Mouse (Mus musculus): ENCODE data around the gene Kif24. TPM values are rescaled to one million over a fixed set of nuclear protein-coding genes. Genes with fewer than 3 reads are reported as not detected.

The Kif24 gene
- polyA plus RNA-seq, 1 experiment from 2014 or later: 1.4 TPM

DNA sequence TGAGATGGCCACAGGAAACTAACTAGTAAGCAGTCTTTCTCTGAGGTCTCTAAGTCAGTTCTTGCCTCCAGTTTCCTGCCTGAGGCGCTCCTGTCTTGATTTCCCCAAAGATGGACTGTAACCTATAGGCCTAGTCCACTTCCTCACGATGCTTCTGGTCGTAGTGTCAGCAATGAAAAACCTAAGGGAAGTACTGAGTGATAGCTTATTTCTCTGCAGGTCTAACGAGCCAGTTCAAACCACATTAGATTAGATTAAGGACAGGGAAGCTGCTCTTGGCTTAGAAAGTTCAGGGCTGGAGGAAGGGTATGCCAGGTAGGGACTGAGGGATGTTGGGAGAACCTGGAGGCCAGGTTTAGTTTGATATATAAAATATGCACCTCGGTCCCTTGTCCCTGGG lies 63.1 kb downstream of the Kif24 start:
- Histone ChIP-seq H3K79me2 (ENCODE audit: inconsistent target) (no peaks in the 10 kb centered on the region), H3K4me3 (ENCODE audit: inconsistent target) (no peak overlapping the region), H3K27ac (no peak overlapping the region), H3K36me3 (ENCODE audit: inconsistent target) (no peaks in the 10 kb centered on the region)
- 84% methylated on average over 5 of the region's 5 CpGs for WGBS (ENCODE audit: missing documents)

DNA sequence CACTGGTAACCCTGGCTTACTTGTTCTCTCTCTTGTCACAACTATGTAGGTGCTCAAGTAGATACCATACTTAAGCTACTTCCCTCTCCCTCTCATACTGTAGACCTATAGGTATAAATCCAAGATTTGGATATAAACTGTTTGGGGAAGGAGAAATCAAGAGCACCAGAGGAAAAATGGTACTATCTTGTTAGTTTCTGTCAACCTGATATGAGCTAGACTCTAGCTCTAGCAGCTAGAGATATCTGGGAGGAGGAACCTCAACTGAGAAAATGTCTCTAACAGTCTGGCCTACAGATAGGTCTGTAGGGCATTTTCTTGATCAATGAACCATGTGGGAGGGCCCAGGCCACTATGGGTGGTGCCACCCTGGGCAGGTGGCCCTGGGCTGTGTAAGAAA lies 63.5 kb downstream of the Kif24 start:
- Histone ChIP-seq H3K36me3 (ENCODE audit: inconsistent target) (no peaks in the 10 kb centered on the region), H3K79me2 (ENCODE audit: inconsistent target) (no peaks in the 10 kb centered on the region), H3K27ac (no peak overlapping the region), H3K4me3 (ENCODE audit: inconsistent target) (no peak overlapping the region)

DNA sequence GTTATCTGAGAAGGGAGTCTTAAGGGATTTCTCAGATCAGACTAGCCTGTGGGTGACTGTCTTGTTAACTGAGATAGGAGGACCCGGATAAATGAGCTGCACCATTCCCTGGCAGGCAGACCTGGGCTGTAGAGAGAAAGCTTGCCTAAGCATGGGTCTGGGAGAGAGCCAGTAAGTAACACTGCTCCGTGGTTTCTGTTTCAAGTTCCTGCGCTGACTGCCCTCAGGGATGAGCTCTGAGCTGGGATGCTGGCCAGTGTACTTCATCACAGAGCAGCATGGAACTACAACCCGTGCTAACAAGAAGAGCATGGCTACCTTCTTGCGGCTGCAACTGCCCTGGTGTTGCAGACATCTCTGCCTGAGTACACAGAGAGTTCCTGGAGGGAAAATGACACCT lies 64.8 kb downstream of the Kif24 start:
- no peak overlapping the region for H3K27ac ChIP-seq
- WGBS (ENCODE audit: missing documents): 89% methylated on average over 5 of the region's 5 CpGs
- no peaks in the 10 kb centered on the region for H3K36me3 ChIP-seq (ENCODE audit: inconsistent target)
- no peak overlapping the region for H3K4me3 ChIP-seq (ENCODE audit: inconsistent target)
- no peaks in the 10 kb centered on the region for H3K79me2 ChIP-seq (ENCODE audit: inconsistent target)

DNA sequence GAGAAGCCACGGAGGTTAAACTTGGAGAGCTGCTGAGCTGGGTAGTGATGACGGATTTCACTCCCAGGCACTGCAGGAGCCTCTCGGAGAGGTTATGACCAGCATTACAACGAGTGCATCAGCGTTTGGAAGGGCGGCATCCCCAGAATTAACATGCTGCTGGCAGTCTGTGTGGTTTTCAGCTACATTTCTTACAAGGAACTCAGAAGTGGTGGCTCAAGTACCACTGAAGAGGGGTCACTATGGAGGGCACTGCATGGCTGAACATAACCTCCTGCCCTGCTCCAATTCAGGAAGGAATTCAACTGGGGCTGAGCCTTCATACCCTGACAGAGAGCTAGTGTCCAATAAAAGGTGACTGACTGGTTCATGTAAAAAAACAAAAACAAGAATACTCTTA lies 66.3 kb downstream of the Kif24 start:
- Histone ChIP-seq H3K36me3 (ENCODE audit: inconsistent target) (peaks cover 4% of the 10 kb centered on the region; the same call in 1 of the 2 replicates), H3K79me2 (ENCODE audit: inconsistent target) (no peaks in the 10 kb centered on the region), H3K27ac (no peak overlapping the region), H3K4me3 (ENCODE audit: inconsistent target) (no peak overlapping the region)
- WGBS (ENCODE audit: missing documents): 96% methylated on average over 6 of the region's 6 CpGs

DNA sequence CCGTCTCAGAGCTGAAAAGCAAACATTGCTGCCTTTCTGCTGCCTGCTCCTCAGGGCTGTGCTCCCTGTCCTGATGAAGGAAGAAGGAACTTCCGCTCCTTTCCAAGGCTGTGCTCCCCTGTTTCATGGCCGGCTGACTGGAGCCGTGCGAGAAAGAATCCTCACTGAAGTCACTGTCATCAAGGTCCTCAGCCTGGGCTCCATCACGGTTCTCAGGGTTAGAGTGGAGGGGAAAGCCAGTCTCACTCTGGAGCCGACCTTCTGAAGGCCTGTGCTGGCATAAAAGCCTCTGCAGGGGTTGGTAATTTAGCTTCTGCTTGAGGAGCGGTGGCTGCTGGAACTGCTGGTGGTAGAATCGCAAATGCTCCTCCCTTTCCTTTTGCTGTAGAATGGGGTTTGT lies 70.0 kb downstream of the Kif24 start:
- WGBS (ENCODE audit: missing documents): 95% methylated on average over 8 of the region's 9 CpGs
- Histone ChIP-seq H3K27ac (no peak overlapping the region), H3K4me3 (ENCODE audit: inconsistent target) (no peak overlapping the region), H3K79me2 (ENCODE audit: inconsistent target) (no peaks in the 10 kb centered on the region), H3K36me3 (ENCODE audit: inconsistent target) (peaks cover 25% of the 10 kb centered on the region)

DNA sequence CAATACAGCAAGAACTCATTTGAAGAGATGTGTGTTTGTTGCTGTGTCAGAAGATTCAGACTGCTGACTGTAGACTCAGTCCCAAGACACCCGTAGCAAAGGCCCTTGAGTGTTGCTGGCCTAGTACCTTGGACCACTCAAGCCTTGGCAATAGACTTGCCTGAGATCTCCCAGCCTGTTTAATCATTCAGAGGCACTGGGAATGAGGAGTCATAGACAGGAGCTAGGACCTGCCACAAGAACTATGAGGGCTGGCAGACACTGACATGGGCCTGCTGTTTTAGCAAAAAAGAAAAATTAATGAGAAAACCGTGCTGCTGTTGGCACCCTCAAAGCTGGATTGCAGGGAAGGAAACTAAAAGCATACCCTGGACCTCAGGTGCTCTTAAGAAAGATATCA lies 73.7 kb downstream of the Kif24 start:
- Histone ChIP-seq H3K79me2 (ENCODE audit: inconsistent target) (peaks cover 21% of the 10 kb centered on the region), H3K4me3 (ENCODE audit: inconsistent target) (no peak overlapping the region), H3K27ac (no peak overlapping the region), H3K36me3 (ENCODE audit: inconsistent target) (peaks cover 40% of the 10 kb centered on the region)
- 91% methylated on average over 2 of the region's 2 CpGs for WGBS (ENCODE audit: missing documents)

DNA sequence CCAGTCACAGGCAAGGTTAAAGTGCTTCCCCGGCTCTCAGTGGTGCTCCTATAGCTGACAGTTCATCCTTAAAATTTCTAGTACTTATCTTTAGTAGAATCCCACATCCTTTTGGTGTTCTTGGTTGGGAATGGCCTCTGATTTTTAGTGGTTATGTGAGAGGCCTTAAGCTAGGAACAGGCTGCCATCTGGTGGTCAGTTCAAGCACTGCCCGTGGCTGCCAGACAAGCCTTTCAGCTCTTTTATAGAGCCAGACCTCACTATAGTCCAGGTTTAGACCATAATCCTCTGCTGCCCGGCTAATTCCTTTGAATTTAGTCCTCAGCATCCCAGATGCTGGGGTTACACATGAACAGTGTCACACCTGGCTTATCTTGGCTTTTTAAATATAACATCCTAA lies 74.6 kb downstream of the Kif24 start:
- 29% methylated on average over 3 of the region's 3 CpGs for WGBS (ENCODE audit: missing documents)
- H3K27ac ChIP-seq: no peak overlapping the region
- peaks cover 29% of the 10 kb centered on the region for H3K79me2 ChIP-seq (ENCODE audit: inconsistent target)
- H3K4me3 ChIP-seq (ENCODE audit: inconsistent target): no peak overlapping the region
- peaks cover 40% of the 10 kb centered on the region for H3K36me3 ChIP-seq (ENCODE audit: inconsistent target)

DNA sequence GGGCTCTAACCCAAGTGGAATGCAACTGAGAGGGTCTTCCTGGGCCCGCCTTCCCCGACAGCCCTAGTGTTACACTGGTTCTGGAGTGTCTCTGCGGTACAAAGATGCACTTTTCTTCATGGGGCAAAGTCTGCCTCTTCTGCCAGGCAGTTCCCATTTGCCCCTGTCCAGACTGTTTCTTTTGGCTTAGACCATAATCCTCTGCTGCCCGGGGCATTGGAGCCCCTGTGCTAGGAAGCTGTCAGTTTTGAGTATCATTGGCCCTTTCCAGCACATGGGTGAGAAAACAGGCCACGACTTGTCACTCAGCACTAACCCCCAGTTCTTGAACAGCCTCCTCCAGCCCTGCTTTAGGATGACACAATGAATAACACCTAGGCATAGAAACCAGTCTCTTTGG lies 75.4 kb downstream of the Kif24 start:
- peaks cover 38% of the 10 kb centered on the region for H3K79me2 ChIP-seq (ENCODE audit: inconsistent target)
- peaks cover 39% of the 10 kb centered on the region for H3K36me3 ChIP-seq (ENCODE audit: inconsistent target)
- H3K27ac ChIP-seq: no peak overlapping the region
- H3K4me3 ChIP-seq (ENCODE audit: inconsistent target): no peak overlapping the region
- WGBS (ENCODE audit: missing documents): 90% methylated on average over 5 of the region's 5 CpGs

DNA sequence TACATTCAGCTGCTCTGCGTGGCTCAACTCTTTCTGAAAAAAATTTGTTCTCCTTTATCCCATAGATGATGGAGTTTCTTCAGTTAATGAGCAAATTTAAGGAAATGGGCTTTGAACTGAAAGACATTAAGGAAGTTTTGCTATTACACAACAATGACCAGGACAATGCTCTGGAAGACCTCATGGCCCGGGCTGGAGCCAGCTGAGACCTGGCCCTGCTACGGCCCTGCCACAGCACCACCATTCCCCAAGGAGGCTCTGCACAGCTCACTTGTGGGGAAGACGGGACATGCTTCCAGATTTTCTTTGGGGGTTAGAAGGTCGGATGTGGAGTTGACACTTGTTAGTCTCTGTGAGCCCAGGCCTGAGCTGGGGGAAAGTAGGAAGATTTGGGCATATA lies 76.1 kb downstream of the Kif24 start:
- 80% methylated on average over 5 of the region's 5 CpGs for WGBS (ENCODE audit: missing documents)
- peaks cover 45% of the 10 kb centered on the region for H3K79me2 ChIP-seq (ENCODE audit: inconsistent target)
- no peak overlapping the region for H3K27ac ChIP-seq
- H3K4me3 ChIP-seq (ENCODE audit: inconsistent target): no peak overlapping the region
- peaks cover 45% of the 10 kb centered on the region for H3K36me3 ChIP-seq (ENCODE audit: inconsistent target)

DNA sequence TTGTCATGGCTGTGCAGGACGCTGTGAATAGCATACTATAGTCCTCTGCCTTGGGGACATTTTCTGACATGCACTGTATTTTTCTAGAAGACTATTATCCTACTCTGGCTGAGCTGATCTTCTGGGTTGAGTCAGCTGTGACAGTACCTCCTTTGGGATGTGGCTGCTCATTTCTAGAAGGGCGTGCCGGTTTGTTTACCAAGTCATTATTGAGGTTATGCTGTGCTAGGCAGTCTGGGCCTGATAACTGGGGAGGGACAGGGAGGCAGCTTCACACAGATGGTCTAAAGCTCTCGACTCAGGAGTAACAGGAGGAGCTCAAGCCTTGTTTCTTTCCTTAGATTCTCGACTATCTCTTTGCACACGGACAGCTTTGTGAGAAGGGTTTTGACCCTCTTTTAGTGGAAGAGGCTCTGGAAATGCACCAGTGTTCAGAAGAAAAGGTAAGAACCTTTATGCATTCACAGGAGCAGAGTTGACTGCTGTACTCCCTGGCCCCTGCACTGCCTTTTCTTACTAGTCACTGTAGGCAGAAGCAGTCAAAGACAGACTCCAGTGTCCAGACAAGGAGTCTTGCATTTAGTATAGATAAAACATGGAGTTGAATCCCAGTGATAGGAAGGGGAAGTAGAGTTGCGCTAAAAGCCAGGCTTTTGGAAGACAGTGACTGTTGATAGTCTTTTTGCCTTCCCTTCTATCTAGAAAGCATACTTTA lies 76.8 kb downstream of the Kif24 start:
- Histone ChIP-seq H3K27ac (no peak overlapping the region), H3K4me3 (ENCODE audit: inconsistent target) (no peak overlapping the region), H3K36me3 (ENCODE audit: inconsistent target) (peaks cover 52% of the 10 kb centered on the region), H3K79me2 (ENCODE audit: inconsistent target) (peaks cover 52% of the 10 kb centered on the region)
- WGBS (ENCODE audit: missing documents): 95% methylated on average over 7 of the region's 7 CpGs

DNA sequence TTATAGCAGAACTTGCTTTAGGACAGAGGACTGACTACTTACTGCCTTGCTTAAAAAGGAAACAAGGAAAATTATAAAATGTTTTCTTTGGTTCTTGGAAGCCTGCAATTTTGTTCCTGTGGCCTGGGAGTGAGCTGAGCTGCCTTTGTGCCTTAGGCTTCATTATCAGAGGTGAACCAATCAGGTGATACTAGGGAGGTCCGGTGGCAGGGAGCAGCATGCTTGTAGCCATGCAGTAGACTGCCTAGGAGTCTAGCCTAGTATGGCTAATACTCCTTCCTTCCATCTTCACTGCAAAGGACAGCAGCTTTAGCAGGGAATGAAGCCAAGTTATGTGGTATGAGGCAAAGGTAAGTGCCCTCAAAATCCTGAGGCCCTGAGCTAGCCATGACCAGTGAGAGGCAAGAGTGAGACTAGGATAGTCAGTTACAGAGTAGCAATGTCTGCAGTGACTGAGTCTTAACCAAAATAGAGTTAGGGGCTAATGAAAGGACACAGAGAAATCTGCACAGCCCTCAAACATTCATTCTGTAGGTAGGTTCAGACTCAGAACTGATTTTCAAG lies 78.2 kb downstream of the Kif24 start:
- 100% methylated on average over 1 of the region's 1 CpGs for WGBS (ENCODE audit: missing documents)
- peaks cover 53% of the 10 kb centered on the region for H3K36me3 ChIP-seq (ENCODE audit: inconsistent target)
- peaks cover 66% of the 10 kb centered on the region for H3K79me2 ChIP-seq (ENCODE audit: inconsistent target)
- no peak overlapping the region for H3K4me3 ChIP-seq (ENCODE audit: inconsistent target)
- no peak overlapping the region for H3K27ac ChIP-seq

DNA sequence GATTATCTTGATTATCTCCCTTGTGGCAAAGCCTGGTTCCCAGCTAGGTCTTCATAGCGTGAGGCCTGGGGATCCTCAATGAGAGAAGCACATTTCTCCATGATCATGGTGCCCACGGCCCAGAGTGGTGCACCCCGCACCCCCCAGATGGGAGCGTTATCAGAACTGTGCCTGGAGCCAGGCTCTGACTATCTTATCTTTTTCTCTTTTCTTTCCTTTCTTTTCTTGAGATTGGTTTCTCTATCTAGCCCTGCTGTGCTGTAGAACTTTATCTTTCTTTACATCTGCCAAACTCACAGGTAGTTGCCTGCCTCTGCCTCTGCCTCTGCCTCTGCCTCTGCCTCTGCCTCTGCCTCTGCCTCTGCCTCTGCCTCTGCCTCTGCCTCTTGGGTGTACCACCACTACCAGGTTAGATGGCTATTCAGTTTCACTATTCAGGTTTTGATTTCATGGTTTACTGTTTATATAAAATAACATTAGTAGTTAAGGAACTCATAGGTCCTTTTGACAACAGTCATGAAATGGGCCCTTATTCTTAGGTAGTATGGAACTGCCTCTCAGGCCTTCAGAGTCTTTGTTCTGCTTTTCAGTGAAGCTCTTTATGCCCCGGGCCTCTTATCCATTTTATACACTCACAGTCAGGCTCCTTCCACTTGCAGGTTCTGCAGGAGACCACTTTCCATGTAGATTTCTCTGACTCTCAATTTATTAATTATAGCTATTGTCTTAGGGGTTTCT lies 83.3 kb downstream of the Kif24 start:
- Histone ChIP-seq H3K27ac (no peak overlapping the region), H3K4me3 (ENCODE audit: inconsistent target) (no peak overlapping the region), H3K79me2 (ENCODE audit: inconsistent target) (peaks cover 92% of the 10 kb centered on the region), H3K36me3 (ENCODE audit: inconsistent target) (peaks cover 60% of the 10 kb centered on the region)
- WGBS (ENCODE audit: missing documents): 94% methylated on average over 5 of the region's 5 CpGs

DNA sequence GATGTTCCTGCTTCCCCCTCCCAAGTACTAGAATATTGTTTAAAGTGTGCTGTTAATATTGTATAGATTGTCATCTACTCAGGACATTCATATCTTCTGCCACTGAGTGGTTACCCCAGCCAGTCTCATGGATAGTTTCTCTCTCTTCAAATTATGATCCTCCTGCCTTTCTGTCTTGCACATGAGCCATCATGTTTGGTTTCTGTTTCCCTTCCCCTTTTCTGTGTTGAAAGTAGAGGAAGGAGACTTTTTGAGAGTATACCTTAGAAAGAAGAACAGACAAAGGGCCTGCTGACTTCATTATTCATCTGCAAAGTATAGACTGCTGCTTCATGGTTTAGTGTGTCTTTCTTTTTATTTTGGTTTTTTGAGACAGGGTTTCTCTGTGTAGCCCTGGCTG lies 87.1 kb downstream of the Kif24 start:
- Histone ChIP-seq H3K4me3 (ENCODE audit: inconsistent target) (no peak overlapping the region), H3K79me2 (ENCODE audit: inconsistent target) (peaks cover 90% of the 10 kb centered on the region), H3K27ac (peak overlapping the region; percentile 42), H3K36me3 (ENCODE audit: inconsistent target) (peaks cover 39% of the 10 kb centered on the region)

DNA sequence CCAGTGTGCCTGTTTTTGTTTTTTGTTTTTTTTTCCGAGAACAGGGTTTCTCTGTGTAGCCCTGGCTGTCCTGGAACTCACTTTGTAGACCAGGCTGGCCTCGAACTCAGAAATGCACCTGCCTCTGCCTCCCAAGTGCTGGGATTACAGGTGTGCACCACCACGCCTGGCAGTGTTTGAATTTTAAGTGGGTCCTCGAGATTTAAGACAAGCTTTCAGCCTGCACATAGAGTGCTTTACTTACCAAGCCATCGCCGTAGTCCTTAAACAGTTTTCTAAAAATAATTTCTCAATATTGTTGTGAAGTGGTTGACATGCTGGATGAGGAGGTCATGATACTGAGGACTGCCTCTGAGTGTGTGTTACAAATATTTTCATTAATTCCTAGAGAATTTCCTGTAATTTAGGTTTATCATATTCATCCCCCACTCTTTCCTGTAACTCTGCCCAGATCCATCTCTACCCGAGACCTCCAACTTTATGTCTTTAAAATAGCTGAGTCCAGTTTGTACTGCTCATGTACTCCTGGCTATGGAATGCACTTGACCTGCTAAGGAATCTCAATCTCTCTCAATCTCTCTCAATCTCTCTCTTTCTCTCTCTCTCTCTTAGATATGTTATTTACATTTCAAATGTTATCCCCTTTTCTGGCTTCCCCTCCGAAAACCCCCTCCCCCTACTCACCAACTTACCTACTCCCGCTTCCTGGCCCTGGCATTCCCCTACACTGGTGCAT lies 94.8 kb downstream of the Kif24 start:
- WGBS (ENCODE audit: missing documents): 97% methylated on average over 7 of the region's 9 CpGs
- Histone ChIP-seq H3K79me2 (ENCODE audit: inconsistent target) (peaks cover 98% of the 10 kb centered on the region), H3K36me3 (ENCODE audit: inconsistent target) (peaks cover 10% of the 10 kb centered on the region)

DNA sequence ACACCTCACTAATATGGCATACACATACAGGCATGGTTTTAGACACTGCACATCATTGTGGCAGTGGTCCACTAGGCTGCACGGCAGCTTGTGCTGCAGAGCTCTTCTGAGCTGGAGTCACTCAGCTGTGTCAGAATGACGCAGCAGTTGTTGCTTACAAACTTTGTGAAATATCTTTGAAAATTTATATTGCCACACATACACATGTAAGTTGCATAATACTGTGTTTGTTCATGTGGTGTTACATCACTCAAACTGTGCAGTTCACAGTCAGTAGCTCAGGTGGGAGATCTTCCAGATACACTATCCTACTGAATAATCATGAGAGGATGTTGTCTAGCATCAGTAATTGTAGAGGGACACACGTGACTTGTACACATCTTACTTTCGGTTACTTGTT lies 96.5 kb downstream of the Kif24 start:
- H3K27ac ChIP-seq: peak overlapping the region; percentile 49
- no peak overlapping the region for H3K4me3 ChIP-seq (ENCODE audit: inconsistent target)
- H3K36me3 ChIP-seq (ENCODE audit: inconsistent target): peaks cover 10% of the 10 kb centered on the region
- H3K79me2 ChIP-seq (ENCODE audit: inconsistent target): peaks cover 100% of the 10 kb centered on the region
- 29% methylated on average over 4 of the region's 4 CpGs for WGBS (ENCODE audit: missing documents)

More for the DNA sequence above, 94.8 kb downstream of the Kif24 start:
- Histone ChIP-seq H3K4me3 (ENCODE audit: inconsistent target) (no peak overlapping the region), H3K27ac (no peak overlapping the region)
